Mouse (Mus musculus): ENCODE measurements around the gene Adamts10.

Adamts10 gene

DNA sequence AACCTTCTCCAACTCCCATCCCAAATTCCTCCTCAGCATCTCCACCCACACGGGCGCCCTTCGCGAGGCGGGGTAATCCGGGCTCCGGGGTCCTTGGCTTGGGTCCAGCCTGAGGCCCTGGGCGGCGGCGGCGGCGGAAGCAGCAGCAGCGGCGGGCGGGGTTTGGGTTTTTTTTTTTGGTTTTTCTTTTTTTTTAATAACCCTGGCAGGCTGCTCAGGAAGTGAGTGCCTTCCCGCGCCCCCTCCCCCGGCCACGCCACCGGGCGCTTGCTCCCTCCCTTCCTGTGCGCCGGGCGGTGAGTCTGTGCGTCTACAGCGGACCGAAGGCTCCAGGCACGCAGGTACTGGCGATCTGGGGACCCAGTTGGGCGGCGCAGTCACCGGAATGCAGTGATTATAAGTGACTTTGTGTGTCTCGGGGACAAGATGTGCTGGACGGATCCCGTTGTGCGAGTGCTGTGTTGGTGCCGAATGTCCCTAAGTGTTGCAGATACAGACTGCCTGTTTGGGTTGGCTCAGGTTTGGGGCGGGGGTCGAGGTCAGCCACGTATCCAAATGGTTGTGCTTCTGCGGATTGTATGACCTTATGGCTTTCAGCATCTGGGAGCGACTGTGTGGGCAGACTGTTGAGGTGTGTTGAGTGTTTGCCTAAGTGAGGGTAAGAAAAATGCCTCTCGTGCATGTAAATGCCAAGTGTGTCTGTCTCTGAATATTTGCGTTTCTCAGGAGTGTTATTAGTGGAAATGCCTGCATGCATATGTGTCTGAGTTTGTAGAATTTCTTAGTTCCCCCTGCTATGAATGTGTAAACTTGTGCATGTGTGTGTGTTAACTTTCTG lies at the start of gene Adamts10:
Gene Adamts10, plus strand, starts transcription at position 287 of the 838 bp plus-strand sequence.
- DNase-seq = peak; percentile 86

- DNase-seq = peak; percentile 31
Observed at GRCm38 (mm10) chr17:33484020-33484419, 40.0 kb upstream of the Adamts10 start.

DNA sequence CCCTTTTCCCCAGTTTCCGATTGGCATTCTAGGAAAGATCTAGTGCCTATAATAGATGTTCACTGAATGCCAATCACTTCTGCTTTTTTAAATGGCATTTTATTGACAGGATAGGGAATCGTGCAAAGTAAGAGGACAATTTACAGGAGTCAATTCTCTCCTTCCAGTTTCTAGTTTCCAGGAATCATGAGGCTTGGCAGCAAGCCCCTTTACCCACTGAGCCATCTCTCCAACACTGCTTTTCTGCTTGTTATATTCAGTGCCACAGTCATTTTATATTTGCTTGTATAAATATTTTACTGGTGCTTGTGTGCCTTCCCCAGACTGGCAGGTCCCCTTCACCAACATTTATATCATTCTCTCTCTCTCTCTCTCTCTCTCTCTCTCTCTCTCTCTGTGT lies 36.8 kb upstream of the Adamts10 start:
- DNase-seq = no peak

- no peak for DNase-seq
Observed at GRCm38 (mm10) chr17:33487652-33488051, 36.4 kb upstream of the Adamts10 start.

- no peak for DNase-seq
Observed at GRCm38 (mm10) chr17:33491371-33491770, 32.6 kb upstream of the Adamts10 start.

GRCm38 (mm10) chr17:33493065-33493464 lies 30.9 kb upstream of the Adamts10 start:
- peak; percentile 73 for DNase-seq

GRCm38 (mm10) chr17:33494586-33494985 lies 29.4 kb upstream of the Adamts10 start:
- peak; percentile 57 for DNase-seq

- DNase-seq = no peak
Observed at GRCm38 (mm10) chr17:33498918-33499317, 25.1 kb upstream of the Adamts10 start.

GRCm38 (mm10) chr17:33508386-33508785 lies 15.6 kb upstream of the Adamts10 start:
- DNase-seq = no peak

GRCm38 (mm10) chr17:33510172-33510571 lies 13.8 kb upstream of the Adamts10 start:
- DNase-seq = peak; percentile 53

DNA sequence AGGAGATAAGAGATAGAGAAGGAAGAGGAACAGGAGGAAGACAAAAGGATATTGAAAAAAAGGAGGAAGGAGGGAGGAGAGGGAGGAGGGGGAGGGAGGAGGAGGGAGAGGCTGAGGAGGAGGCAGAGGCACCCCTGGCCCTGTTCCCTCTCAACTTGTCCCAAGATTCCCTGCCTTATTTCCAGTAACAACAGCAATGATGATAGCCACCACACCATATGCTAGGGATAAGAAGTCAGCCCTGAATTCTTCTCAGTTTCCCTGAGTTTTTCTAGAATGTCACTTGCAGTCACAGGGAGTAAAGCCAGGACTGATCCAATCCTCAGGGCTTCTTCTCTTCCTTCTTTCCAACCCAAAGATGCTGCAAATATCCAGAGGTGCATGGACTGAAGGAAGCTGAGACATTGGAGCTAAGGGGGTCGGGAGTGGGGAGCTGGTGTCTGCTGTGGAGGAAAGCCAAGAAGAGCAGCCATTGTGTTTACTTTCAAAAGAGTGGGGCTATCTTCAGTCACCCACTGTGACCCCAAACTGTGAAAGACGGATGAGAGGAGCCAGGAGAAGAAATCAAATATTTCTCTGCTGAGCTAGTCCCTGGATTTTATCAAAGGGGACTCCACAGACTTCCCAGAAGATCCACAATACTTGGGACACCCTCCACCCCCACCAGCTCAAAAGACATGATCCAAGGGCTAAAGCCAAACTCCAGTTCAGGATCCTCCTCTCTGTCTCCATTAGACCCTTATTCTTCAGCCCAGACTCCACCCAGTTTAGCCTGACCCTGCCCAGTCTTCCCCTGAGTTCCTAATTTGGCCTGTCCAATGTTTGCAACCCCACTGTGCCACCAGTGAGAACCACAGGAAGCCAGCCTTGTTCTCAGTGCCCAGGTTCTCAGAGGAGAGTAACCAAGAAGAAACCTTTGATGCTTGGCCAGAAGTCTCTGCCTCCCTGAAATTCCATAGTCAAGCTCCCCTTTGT lies 11.3 kb upstream of the Adamts10 start:
- DNase-seq = peak; percentile 16

GRCm38 (mm10) chr17:33513874-33514273 lies 10.1 kb upstream of the Adamts10 start:
- DNase-seq = no peak

DNA sequence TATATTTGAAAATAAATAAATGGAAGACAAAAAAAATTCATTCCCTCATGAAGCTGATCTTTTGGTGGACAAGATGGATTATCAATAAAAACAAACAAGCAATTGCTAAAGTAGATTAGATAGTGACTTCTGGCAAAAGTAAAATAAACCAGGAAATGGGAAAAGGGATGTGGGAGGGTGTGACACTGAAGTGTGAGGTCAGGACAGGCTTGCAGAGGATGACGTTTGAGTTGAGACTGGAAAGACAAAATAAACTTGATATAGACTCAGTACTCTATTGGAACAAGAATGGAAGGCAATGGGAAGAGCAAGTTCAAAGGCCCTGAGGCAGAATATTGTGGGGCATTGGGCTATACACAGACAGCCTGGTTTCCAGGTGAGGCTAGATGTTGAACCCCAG lies 3.6 kb upstream of the Adamts10 start:
- peak; percentile 68 for DNase-seq

DNA sequence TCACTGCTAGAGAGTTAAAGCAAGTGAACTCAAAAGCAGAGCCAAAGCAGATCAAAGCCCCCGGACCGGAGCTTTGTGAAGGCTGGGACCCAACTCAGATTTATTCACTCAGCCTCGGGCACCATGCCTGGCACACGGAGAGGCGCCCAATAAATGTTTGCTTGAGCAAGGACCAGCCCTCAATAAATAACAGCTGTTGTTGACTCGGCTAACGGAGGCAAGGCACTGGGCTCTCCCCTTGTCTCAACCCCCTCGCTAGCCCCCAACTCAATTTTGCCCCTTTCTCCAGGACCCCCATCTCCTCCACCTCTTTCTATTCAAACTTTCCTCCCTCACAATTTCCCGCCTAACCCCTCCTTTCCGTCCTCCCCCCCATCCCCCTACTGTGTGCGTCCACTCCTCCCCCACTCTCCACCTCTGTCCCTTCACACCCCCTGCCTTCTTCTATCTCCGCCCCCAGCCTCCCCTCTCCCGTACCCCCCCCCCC lies 530 bp upstream of the Adamts10 start:
- peak; percentile 40 for DNase-seq

DNA sequence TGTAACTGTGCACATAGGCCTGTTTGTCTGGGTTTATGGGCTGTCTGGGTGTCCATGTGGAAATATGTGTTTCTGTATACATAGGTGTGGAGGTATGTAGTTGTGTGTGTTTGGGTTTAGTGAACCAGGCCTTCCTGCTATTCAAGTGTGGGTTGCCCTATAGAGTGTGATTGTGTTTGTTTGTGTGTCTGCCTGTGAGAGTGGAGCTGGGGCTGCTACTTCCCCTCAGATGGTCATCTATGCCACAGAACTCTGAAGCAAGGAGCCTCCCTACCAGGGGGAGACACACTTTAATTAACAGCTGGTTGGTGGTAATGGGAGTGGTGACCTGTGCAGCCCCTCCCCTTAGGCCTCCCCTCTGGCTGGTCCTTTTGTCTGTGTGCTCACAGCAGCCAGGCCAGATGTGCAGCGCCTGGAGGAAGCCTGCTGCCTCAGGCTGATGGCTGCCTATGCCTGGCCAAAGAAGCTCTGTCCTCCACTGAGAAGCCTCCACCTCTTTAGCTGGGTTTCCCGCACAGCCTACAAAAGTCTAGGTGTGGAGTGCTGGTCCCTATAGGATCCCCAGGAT lies 886 bp downstream of the Adamts10 start:
- peak; percentile 53 for DNase-seq

- DNase-seq = peak; percentile 63
Observed at GRCm38 (mm10) chr17:33526506-33526905, 2.5 kb downstream of the Adamts10 start.

DNA sequence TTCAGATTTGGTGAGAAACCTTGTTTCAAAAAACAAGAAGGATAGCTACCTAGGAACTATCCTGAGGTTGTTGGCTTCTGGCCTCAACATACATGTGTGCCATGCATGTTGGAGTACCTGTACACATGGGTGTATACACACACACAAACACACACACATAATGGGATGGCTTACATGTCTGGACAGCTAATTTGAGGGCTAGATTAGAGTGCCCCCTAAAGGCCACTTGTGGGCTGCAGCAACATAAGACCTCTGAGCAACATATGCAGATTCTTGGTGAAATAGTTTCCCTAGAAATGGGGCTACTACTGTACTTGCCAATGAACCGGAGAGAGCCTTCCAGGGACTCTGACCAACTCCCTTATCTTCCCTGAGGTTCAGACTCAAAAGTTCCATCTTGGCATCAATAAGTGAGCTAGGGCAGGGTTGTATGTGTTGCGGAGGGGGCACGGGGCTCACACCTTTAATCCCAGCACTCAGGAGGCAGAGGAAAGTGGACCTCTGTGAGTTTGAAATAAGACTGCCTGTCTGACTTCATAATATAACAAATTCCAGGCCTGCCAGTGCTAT lies 15.2 kb downstream of the Adamts10 start:
- peak; percentile 84 for DNase-seq

DNA sequence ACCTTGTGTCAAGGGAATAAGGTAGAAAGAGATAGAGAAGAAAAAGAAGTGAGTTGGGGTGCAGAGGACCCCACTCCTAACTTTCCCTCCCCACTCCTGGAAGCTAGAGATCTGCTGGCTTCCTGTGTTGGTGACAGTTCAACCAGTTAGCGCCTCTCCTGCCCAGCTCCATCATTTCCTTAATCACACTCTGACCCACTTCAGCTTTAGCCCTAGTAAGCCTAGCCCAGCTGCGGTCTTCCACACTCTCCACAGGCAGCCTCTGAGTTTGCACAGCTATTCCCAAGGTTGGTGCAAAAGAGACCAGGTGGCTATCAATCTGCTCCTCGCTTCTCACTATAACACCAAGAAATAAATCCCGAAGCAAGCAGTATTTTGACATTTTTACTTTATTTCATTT lies 15.9 kb downstream of the Adamts10 start:
- no peak for DNase-seq

DNA sequence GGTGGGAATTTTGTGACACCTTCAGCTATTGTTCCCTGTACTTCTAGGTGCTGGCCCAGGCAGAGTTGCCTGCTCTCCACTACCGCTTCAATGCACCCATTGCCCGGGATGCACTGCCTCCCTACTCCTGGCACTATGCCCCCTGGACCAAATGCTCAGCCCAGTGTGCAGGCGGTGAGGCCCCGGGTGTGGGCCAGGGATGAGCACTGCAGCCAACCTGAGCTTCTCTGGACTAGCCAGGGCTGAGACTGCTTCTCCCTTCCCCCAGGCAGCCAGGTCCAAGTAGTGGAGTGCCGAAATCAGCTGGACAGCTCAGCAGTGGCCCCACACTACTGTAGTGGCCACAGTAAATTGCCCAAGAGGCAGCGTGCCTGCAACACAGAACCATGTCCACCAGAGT lies 25.2 kb downstream of the Adamts10 start:
- no peak for DNase-seq

GRCm38 (mm10) chr17:33550388-33550787 lies 26.4 kb downstream of the Adamts10 start:
- DNase-seq = no peak

GRCm38 (mm10) chr17:33552113-33552512 lies 28.1 kb downstream of the Adamts10 start:
- DNase-seq = peak; percentile 23

GRCm38 (mm10) chr17:33552964-33553363 lies 29.0 kb downstream of the Adamts10 start:
- DNase-seq = peak; percentile 72

DNA sequence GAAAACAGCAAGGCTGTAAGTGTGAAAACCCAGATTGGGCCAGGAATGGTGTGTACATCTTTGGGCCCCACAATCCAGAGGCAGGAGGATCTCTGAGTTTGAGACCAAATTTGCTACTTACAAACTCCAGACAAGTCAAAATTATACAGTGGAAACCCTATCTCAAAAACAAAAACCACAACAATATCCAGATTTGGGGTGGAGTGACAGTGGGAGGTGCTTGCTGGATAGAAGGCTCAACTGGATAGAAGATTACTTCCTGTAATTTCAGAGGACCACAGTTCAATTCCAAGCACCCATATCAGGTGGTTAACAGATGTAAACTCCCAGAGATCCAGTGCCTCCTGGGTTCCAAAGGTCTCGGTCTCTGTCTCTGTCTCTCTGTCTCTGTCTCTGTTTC lies 30.5 kb downstream of the Adamts10 start:
- DNase-seq = no peak

Data from lung, postnatal 36 days (tissue).